Mouse (Mus musculus) limb, embryonic 10.5 days (tissue): ENCODE results near the gene Uqcrq. TPM values are rescaled to one million over a fixed set of nuclear protein-coding genes. Genes with fewer than 3 reads are reported as not detected.

ENCODE experiments used
- DNase-seq: peaks from one replicate; pipeline ENCODE4 v3.0.0-alpha.2; 2017; ENCODE audit warnings: low spot score
- H3K27ac ChIP-seq: fragments of 300-500 bp; sonication (generic); 2 replicates; pipeline ENCODE4 v1.5.1; 2016; ENCODE audit warnings: mild to moderate bottlenecking
- H3K27me3 ChIP-seq: fragments of 300-500 bp; sonication (generic); 2 replicates; pipeline ENCODE4 v1.6.1; 2016; ENCODE audit warnings: low read depth, mild to moderate bottlenecking; ENCODE audit not compliant: poor library complexity, severe bottlenecking
- H3K36me3 ChIP-seq: fragments of 300-500 bp; sonication (generic); 2 replicates; pipeline ENCODE4 v1.6.1; 2016; ENCODE audit warnings: mild to moderate bottlenecking, moderate library complexity
- H3K4me1 ChIP-seq: fragments of 300-500 bp; sonication (generic); 2 replicates; pipeline ENCODE4 v1.6.1; 2016
- H3K4me3 ChIP-seq: fragments of 300-500 bp; sonication (generic); 2 replicates; pipeline ENCODE4 v1.5.1; 2016; ENCODE audit warnings: mild to moderate bottlenecking, moderate library complexity
- H3K9me3 ChIP-seq: fragments of 300-500 bp; sonication (generic); replicated peaks from 2 replicates; pipeline ENCODE4 v1.6.1; 2016; ENCODE audit warnings: mild to moderate bottlenecking
- WGBS: fragments of 180-500 bp; shearing (Covaris S2); methylation state at CpG from one replicate; pipeline ENCODE4 v1.1.7; 2016; 5-methylcytosine and 5-hydroxymethylcytosine counted together
- polyA plus RNA-seq: library from polyadenylated mRNA; unstranded; fragments of >200 nt; fragmentation: Nextera tagmentation; extraction: Ambion mirVana; gene quantifications from 2 replicates; pipeline ENCODE4 v1.2.1, GENCODE M21; 2016

Gene Uqcrq
- polyA plus RNA-seq, 1 experiment from 2014 or later, result 491 TPM

GRCm38 (mm10) chr11:53463551-53464424, 33.2 kb upstream of the Uqcrq start:
- DNase-seq, result peak; percentile 74
- WGBS, result 5% methylated on average over 55 of the region's 55 CpGs
- Histone ChIP-seq H3K36me3 (0 out of 2 replicates have a peak, but pooled peaks cover 2% of the 10 kb centered on the region), H3K27ac (peak overlapping the region; percentile 19; the same call in 1 of the 2 replicates), H3K4me3 (peak overlapping the region; percentile 55), H3K27me3 (peaks cover 97% of the 10 kb centered on the region), H3K4me1 (peaks cover 23% of the 10 kb centered on the region), H3K9me3 (no peaks in the 10 kb centered on the region)

- Histone ChIP-seq H3K4me3 (no peak overlapping the region), H3K9me3 (no peaks in the 10 kb centered on the region), H3K36me3 (0 out of 2 replicates have a peak, but pooled peaks cover 2% of the 10 kb centered on the region), H3K4me1 (peaks cover 28% of the 10 kb centered on the region), H3K27ac (no peak overlapping the region), H3K27me3 (peaks cover 97% of the 10 kb centered on the region)
- DNase-seq, result no peak
- WGBS, result 28% methylated on average over 5 of the region's 5 CpGs
Measured at GRCm38 (mm10) chr11:53461727-53462126, 31.1 kb upstream of the Uqcrq start.

- 83% methylated on average over 3 of the region's 3 CpGs for WGBS
Measured at GRCm38 (mm10) chr11:53460192-53460591, 29.6 kb upstream of the Uqcrq start.

GRCm38 (mm10) chr11:53458996-53459395, 28.4 kb upstream of the Uqcrq start:
- Histone ChIP-seq H3K36me3 (no peaks in the 10 kb centered on the region), H3K4me1 (peaks cover 23% of the 10 kb centered on the region), H3K27me3 (peaks cover 83% of the 10 kb centered on the region), H3K4me3 (no peak overlapping the region), H3K27ac (no peak overlapping the region), H3K9me3 (no peaks in the 10 kb centered on the region)
- 68% methylated on average over 3 of the region's 3 CpGs for WGBS
- DNase-seq, result no peak

More at GRCm38 (mm10) chr11:53460192-53460591, 29.6 kb upstream of the Uqcrq start:
- no peaks in the 10 kb centered on the region for H3K9me3 ChIP-seq
- H3K27ac ChIP-seq, result no peak overlapping the region
- no peak overlapping the region for H3K4me3 ChIP-seq
- H3K27me3 ChIP-seq, result peaks cover 90% of the 10 kb centered on the region
- 0 out of 2 replicates have a peak, but pooled peaks cover under 1% of the 10 kb centered on the region for H3K36me3 ChIP-seq
- H3K4me1 ChIP-seq, result peaks cover 25% of the 10 kb centered on the region
- DNase-seq, result no peak

GRCm38 (mm10) chr11:53457372-53457954, 26.8 kb upstream of the Uqcrq start:
- Histone ChIP-seq H3K27me3 (peaks cover 68% of the 10 kb centered on the region), H3K4me3 (peak overlapping the region; percentile 65), H3K36me3 (no peaks in the 10 kb centered on the region), H3K27ac (peak overlapping the region; percentile 84), H3K9me3 (no peaks in the 10 kb centered on the region), H3K4me1 (peaks cover 13% of the 10 kb centered on the region)
- no peak for DNase-seq
- WGBS, result 3% methylated on average over 29 of the region's 29 CpGs

GRCm38 (mm10) chr11:53456474-53457371, 26.1 kb upstream of the Uqcrq start, which contains the start of the genes Gm10447 and Shroom1:
Gene Gm10447, minus strand, starts transcription at chr11:53457110.
Gene Shroom1, plus strand, starts transcription at chr11:53457205.
- 4% methylated on average over 42 of the region's 42 CpGs for WGBS
- H3K36me3 ChIP-seq, result no peaks in the 10 kb centered on the region
- H3K27ac ChIP-seq, result peak within 1 kb of the TSS; percentile 84
- H3K4me1 ChIP-seq, result peaks cover 13% of the 10 kb centered on the region
- H3K9me3 ChIP-seq, result no peaks in the 10 kb centered on the region
- peak; percentile 79 for DNase-seq
- H3K27me3 ChIP-seq, result peaks cover 60% of the 10 kb centered on the region
- peak within 1 kb of the TSS; percentile 65 for H3K4me3 ChIP-seq

GRCm38 (mm10) chr11:53453031-53453430, 22.4 kb upstream of the Uqcrq start:
- H3K27ac ChIP-seq, result no peak overlapping the region
- no peaks in the 10 kb centered on the region for H3K36me3 ChIP-seq
- no peaks in the 10 kb centered on the region for H3K9me3 ChIP-seq
- peaks cover 17% of the 10 kb centered on the region for H3K4me1 ChIP-seq
- WGBS, result 86% methylated on average over 5 of the region's 5 CpGs
- H3K4me3 ChIP-seq, result no peak overlapping the region
- H3K27me3 ChIP-seq, result peaks cover 24% of the 10 kb centered on the region
- no peak for DNase-seq

GRCm38 (mm10) chr11:53452396-53452795, 21.8 kb upstream of the Uqcrq start:
- Histone ChIP-seq H3K36me3 (no peaks in the 10 kb centered on the region), H3K4me1 (peaks cover 15% of the 10 kb centered on the region), H3K27me3 (peaks cover 18% of the 10 kb centered on the region), H3K9me3 (no peaks in the 10 kb centered on the region), H3K4me3 (no peak overlapping the region), H3K27ac (no peak overlapping the region)
- 96% methylated on average over 9 of the region's 9 CpGs for WGBS
- DNase-seq, result no peak

- WGBS, result 74% methylated on average over 2 of the region's 2 CpGs
- no peak overlapping the region for H3K4me3 ChIP-seq
Measured at GRCm38 (mm10) chr11:53451361-53451760, 20.7 kb upstream of the Uqcrq start.

GRCm38 (mm10) chr11:53450070-53450705, 19.6 kb upstream of the Uqcrq start:
- Histone ChIP-seq H3K9me3 (no peaks in the 10 kb centered on the region), H3K36me3 (no peaks in the 10 kb centered on the region), H3K4me1 (peaks cover 3% of the 10 kb centered on the region; the same call in 1 of the 2 replicates), H3K27me3 (peaks cover 5% of the 10 kb centered on the region; the same call in 1 of the 2 replicates), H3K4me3 (no peak overlapping the region), H3K27ac (no peak overlapping the region)
- DNase-seq, result no peak
- 51% methylated on average over 15 of the region's 15 CpGs for whole genome bisulfite sequencing

More at GRCm38 (mm10) chr11:53451361-53451760, 20.7 kb upstream of the Uqcrq start:
- DNase-seq, result no peak
- H3K4me1 ChIP-seq, result peaks cover 5% of the 10 kb centered on the region; the same call in 1 of the 2 replicates
- H3K36me3 ChIP-seq, result no peaks in the 10 kb centered on the region
- H3K27ac ChIP-seq, result no peak overlapping the region
- H3K9me3 ChIP-seq, result no peaks in the 10 kb centered on the region
- peaks cover 13% of the 10 kb centered on the region for H3K27me3 ChIP-seq

- no peak for DNase-seq
- Histone ChIP-seq H3K4me3 (no peak overlapping the region), H3K4me1 (peaks cover 3% of the 10 kb centered on the region; the same call in 1 of the 2 replicates), H3K36me3 (no peaks in the 10 kb centered on the region), H3K27me3 (no peaks in the 10 kb centered on the region), H3K9me3 (no peaks in the 10 kb centered on the region), H3K27ac (no peak overlapping the region)
- 94% methylated on average over 1 of the region's 1 CpGs for WGBS
Measured at GRCm38 (mm10) chr11:53448529-53448928, 17.9 kb upstream of the Uqcrq start.

GRCm38 (mm10) chr11:53447996-53448395, 17.4 kb upstream of the Uqcrq start:
- Histone ChIP-seq H3K36me3 (no peaks in the 10 kb centered on the region), H3K27ac (no peak overlapping the region), H3K4me1 (peaks cover 3% of the 10 kb centered on the region; the same call in 1 of the 2 replicates), H3K27me3 (no peaks in the 10 kb centered on the region), H3K4me3 (no peak overlapping the region), H3K9me3 (no peaks in the 10 kb centered on the region)
- no peak for DNase-seq
- WGBS, result 89% methylated on average over 8 of the region's 8 CpGs
